Mouse (Mus musculus): Measurements from ENCODE around the gene Msh5. TPM values are rescaled to one million over a fixed set of nuclear protein-coding genes. Genes with fewer than 3 reads are reported as not detected.

Msh5 gene
- 1 to 10 TPM; 1.5 to 3.5 TPM for total RNA-seq (2021)
- long read RNA-seq, experiment 1, partial matches to known transcripts: 0 of 1 reads
- long read RNA-seq, experiment 1, other reads (novel, unspliced or antisense): 1 of 1 reads
- long read RNA-seq, experiment 2, partial matches to known transcripts: 0 of 1 reads
- long read RNA-seq, experiment 2, other reads (novel, unspliced or antisense): 1 of 1 reads

GRCm38 (mm10) chr17:35046681-35047455 is at the start of gene Msh5:
TSS of gene Msh5 (minus strand) at chr17:35046745.
- DNase-seq: peak; percentile 96

DNA sequence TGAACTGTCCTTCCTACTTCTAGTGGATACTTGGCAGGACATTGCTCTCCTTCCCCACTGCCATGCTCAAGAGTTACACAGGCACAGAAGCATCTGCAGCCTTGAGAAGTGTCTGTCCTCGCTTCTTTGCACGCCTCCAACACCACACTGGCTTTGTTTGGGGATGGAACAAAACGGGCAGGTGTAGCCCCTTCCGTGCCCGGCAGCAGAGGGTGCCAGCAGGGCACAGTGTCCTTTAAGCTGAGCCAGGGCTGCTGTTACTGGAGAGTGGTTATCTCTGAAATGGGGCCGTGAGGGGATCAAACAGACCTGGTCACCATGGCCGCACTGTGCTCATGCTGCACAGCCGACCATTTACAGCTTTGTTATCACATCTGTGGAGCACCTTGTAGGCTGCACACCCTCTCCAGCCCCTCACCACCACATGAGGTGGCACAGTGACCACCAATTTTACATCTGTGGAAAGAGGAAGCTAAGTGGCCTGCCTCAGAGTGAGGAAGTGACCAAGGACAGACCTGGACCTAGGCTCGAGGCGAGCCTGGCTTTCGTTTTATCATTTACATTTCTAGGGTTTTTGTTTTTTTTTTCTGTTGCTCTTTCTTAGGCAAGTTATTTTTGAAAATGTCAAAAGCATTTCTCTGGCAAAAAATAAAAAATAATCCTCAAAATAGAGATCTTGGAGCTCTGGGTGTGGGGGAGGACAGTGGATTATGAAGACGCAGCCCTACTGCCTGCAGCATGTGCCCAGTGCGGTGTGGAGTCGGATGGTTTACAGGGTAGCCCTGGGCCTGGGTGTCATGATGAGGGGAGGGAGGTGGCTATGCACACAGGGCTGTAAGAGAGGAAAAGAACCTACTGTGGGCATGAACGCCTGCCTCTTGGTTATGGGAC is 48.2 kb upstream of the Msh5 start:
- no peak for DNase-seq

- DNase-seq: no peak
Measured at GRCm38 (mm10) chr17:35092403-35093198, 46.1 kb upstream of the Msh5 start.

GRCm38 (mm10) chr17:35090166-35090932 is 43.8 kb upstream of the Msh5 start:
- no peak for DNase-seq

GRCm38 (mm10) chr17:35088825-35089644 is 42.5 kb upstream of the Msh5 start, which contains the start of gene Abhd16a:
TSS of gene Abhd16a (plus strand) at chr17:35089263.
- DNase-seq: peak; percentile 93

DNA sequence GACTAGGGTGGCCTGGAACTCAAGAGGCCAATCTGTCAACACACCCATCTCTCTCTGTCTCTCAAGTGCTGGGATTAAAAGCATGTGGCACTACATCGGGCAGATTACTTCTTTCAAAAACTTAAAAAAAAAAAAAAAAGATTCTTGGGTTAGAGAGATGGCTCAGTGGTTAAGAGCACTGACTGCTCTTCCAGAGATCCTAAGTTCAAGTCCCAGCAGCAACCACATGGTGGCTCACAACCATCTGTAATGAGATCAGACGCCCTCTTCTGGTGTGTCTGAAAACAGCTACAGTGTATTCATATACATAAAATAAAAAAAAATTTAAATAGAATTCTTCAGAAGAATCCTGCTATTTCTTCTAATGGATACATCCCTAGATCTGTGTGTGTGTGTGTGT is 41.6 kb upstream of the Msh5 start:
- DNase-seq: no peak

DNA sequence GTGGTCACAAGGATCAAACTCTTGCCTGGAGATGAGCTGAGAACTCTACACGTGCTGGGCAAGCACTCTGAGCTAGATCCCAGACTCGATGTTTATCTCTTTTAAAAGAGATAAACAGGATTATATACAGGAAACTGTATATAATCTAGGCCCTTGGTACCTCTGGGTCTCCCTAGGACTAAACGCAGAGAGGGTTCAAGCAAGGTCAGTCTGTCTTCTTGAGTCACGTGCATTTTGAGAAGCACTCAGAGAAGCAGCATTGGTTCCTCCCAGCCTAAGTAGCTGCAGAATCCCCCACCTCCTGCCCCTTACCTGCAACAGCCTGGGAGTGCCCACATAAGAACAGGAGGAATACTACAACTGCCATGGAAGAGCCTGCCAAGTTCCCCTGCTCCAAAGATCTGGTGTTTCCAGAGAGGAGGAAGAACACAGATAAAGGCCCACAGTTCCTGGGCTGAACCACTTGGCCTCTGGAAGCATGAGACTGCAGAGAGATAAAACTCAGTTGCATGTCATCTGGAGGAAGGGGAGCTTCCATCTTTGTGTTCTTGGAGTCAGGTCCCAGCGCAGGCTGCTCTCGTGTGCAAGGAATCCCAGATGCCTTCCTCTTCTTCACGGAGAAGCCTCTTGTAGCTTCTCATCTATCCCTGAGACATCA is 38.8 kb upstream of the Msh5 start, which contains the start of gene Ly6g6f:
Ly6g6f (minus strand) TSS at position 403 of the 658 bp plus-strand sequence.
- DNase-seq: no peak

DNA sequence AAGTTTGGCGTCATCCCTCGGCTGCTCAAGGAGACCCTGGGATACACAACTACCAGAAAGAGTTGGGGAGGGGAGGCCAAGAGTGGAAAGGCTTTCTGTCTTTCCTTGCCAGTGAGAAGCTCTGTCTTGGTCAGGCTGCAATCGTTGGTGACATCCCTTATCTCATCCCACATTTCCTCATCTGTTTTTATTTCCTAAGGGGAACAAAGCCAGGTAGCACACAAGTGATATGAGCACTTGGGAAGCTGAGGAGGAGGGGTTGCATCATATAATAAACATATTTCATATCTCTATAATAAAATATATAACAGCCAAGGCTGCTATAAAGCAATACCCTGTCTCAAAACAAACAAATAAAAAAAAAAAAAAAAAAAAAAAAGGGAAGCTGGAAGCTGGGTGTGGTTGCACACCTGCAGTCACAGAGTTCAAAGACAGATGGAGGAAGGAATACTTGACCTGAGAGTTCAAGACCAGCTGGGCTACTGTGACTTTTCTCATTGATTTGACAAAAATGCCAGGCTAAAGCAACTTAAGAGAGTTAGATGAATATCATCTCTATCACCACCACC is 37.5 kb upstream of the Msh5 start:
- no peak for DNase-seq

- no peak for DNase-seq
Measured at GRCm38 (mm10) chr17:35082841-35083576, 36.5 kb upstream of the Msh5 start.

DNA sequence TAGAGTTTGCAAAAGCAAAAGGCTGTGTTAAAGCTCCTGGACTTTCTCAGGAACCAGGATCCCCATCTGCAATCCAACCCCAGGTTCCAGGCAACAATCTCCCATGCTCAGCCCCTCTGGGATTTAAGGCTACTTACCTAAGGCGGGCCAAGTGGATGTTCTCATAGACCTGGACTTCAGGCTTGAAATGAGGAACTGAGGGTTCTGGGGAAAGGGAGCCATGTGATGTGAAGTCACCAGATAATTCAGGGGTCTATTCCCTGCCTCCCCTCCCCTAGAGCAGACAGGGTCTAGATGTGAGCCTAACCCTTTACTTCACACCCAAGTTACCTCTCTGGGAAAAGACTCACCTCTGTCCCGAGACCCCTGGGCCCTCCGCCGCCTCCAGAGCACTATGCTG is 34.2 kb upstream of the Msh5 start:
- no peak for DNase-seq

DNA sequence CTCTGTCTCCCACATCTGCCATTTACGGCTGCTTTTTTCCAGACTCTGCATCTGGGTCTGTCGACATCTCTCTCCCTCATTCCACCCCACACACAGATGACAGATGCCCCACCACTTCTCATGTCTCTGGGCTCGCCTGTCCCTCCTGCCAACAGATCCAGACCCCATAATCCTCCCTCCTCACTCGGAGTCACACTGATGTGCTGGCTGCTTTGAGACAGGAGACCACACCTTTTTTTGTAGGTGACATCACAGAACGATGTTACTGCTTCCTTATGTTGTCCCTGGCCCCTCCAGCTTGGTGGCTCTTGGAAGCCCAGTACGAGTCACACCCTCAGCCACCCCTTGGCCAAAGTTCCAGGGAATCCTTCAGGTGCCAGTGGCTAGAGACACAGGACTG is 33.7 kb upstream of the Msh5 start:
- DNase-seq: no peak

DNA sequence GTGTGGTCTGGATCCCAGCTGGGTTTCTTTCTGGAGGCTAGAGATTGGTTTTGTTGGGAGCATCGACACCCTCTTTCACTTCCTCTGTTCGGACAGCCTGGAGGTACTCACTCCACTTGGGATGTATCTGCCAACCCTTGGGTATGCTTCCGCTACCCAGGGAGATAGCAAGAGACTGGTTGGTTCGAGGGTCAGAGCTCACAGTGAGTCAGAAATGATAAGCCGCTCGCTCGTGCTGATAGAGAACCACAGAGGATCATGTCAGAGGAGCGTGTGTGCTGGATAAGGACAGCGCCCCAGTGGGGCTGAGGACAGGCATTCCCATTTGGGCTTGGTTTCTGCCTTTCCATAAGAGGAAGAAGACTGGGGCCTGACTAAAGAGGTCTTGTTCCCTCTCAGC is 33.2 kb upstream of the Msh5 start:
- no peak for DNase-seq

GRCm38 (mm10) chr17:35077786-35078233 is 31.3 kb upstream of the Msh5 start, which contains the start of gene Ly6g6d:
TSS of gene Ly6g6d (minus strand) at chr17:35078065.
- DNase-seq: peak; percentile 38

GRCm38 (mm10) chr17:35077285-35077684 is 30.7 kb upstream of the Msh5 start:
- DNase-seq: no peak

DNA sequence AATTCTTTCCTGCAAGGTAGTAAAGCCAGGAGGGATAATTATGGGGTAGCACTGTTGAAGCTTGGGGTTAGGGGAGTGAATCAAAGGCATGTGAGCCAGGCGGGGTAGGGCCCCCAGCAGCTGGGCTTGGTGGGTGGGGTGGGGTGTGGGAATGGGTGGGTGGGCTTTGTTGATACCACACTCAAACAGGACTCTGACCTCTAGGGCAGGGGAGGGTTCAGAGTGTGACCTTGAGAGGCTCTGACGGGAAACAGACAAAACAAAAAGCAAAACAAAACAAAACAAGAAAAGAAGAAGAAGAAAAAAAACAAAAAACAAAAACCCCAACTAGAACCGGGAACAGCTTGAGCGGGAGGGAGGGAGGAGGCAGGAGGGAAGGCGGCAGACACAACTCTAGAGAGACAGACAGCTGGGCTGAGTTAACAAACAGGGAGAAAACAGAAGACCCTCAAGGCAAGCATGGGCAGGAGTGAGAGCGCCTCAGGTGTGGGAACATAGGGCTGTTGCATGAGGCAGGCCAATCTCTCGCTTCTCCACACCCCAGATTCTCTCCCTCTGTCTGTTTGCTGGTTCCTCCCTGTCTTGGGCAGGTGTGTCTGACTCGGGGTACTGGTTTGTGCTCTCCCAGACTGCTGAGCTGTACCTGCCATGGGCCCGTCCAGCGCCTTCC is 30.1 kb upstream of the Msh5 start, which contains the start of gene Ly6g6e:
Ly6g6e (plus strand) TSS at position 396 of the 670 bp plus-strand sequence.
- no peak for DNase-seq

DNA sequence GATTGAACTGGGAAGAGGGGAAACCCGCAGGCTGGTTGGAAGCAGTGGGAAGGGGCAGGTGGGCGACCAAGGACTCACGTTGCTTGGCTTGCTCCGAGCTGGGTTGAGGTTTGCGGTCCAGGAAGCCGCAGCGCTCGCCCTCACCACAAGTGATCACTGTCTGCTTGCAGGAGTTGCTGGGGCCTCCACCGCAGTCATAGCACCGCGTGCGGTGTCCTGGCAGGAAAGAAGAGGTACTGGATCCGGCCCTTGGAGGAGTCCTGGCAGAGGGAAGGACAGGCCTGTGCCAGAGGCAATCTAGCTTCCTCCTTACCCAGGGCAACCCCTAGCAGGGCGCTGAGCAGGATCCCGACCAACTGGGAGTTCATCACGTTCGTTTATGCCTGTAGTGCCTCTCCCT is 27.6 kb upstream of the Msh5 start:
- no peak for DNase-seq

DNA sequence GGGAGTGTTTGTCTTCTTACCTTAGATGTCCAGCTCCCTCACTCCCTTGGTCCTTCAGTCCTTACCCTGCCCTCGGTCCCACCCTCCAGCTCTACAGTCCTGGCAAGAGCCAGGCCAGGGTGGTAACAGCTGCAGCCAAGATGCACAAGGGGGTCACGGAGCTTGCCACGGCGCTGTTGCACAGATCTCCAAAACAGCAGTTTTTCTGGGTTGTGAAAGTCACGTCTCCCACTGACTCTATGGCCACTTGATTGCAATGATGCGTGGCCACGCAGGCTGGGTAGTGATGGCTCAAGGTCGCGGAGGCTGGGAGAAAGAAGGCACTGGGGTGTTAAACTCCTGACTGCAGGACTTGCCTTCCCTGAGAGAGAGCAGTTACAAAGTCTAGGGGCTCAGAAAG is 24.9 kb upstream of the Msh5 start:
- DNase-seq: no peak
